ENCODE assay signal across 29 mouse cellular contexts in the genomic region with DNA sequence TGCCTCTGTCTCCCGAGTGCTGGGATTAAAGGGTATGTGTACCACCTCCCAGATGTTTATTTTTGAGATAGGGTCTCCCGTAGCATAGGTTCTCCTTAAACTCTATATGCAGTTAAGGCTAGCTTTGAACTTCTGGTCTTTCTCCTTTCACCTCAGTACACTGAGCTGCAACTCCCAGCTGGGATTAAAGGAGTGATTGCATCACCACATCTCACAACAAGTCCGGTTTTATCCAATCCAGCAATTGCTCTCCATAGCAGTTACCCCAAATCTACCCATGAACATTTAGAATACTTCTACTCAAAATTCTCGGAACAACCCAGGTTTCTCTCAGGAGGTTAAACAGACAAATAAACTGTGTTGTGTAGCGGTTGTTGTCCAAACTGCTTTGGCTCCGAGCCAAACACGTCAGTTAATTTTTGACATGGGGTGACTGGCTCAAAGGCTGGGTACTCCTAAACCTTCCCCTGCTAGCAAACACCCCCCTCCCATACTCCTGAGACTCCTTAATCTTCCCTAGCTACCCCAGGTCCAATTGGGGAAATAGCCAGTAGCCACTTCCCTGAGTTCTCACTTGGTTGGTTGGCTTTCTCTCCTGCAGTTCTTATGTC. TPM values are rescaled to one million over a fixed set of nuclear protein-coding genes. Genes with fewer than 3 reads are reported as not detected.
A peak's percentile ranks its signal among the peaks of the same experiment; 100 is the strongest.
DNase-seq lines count a peak whose midpoint lies in the region; ATAC-seq lines count a peak whose summit lies in the region.
"Had no signal": no experiment of that assay in that cellular context is flagged by ENCODE, and none has a peak within 500 bp of the region (broad histone marks: within the 10 kb centered on the region; RNA-seq: fewer than 3 reads in every experiment).

No protein-coding gene starts in this region.

- no peaks in the 10 kb centered on the region for H3K27me3 ChIP-seq in forebrain, embryonic 10.5 days (ENCODE audit: poor library complexity, severe bottlenecking)
- H3K27me3 ChIP-seq in forebrain, embryonic 14.5 days (replicated peaks; ENCODE audit: control insufficient read depth, insufficient read depth, low read length): no peaks in the 10 kb centered on the region
- no peaks in the 10 kb centered on the region for H3K27me3 ChIP-seq in embryonic facial prominence, embryonic 10.5 days (replicated peaks; ENCODE audit: low read depth, poor library complexity, severe bottlenecking)
- no peaks in the 10 kb centered on the region for H3K27me3 ChIP-seq in kidney, embryonic 15.5 days
- H3K27me3 ChIP-seq: forebrain, embryonic 13.5 days; liver, embryonic 12.5 days; lung, embryonic 15.5 days; neural tube, embryonic 12.5 days had no signal

- ATAC-seq in forebrain, embryonic 14.5 days: no peak
- no peak for ATAC-seq in kidney, embryonic 15.5 days (replicated peaks; ENCODE audit: low FRiP score)
- ATAC-seq: forebrain, embryonic 13.5 days; hindbrain, embryonic 16.5 days; intestine, postnatal 0 days; liver, embryonic 12.5 days had no signal

- H3K4me3 ChIP-seq in forebrain, embryonic 10.5 days: no peak overlapping the region
- no peak overlapping the region for H3K4me3 ChIP-seq in forebrain, embryonic 14.5 days (ENCODE audit: low read depth, low read length)
- no peak overlapping the region for H3K4me3 ChIP-seq in embryonic facial prominence, embryonic 10.5 days
- H3K4me3 ChIP-seq in kidney, embryonic 15.5 days (replicated peaks): no peak overlapping the region
- H3K4me3 ChIP-seq: forebrain, embryonic 13.5 days; liver, embryonic 12.5 days; lung, embryonic 15.5 days; neural tube, embryonic 12.5 days had no signal

- H3K36me3 ChIP-seq in forebrain, embryonic 10.5 days (replicated peaks): no peaks in the 10 kb centered on the region
- H3K36me3 ChIP-seq in forebrain, embryonic 14.5 days (ENCODE audit: control insufficient read depth, insufficient read depth, low read length): no peaks in the 10 kb centered on the region
- H3K36me3 ChIP-seq in embryonic facial prominence, embryonic 10.5 days (replicated peaks): no peaks in the 10 kb centered on the region
- no peaks in the 10 kb centered on the region for H3K36me3 ChIP-seq in kidney, embryonic 15.5 days
- H3K36me3 ChIP-seq: liver, embryonic 12.5 days; lung, embryonic 15.5 days; neural tube, embryonic 12.5 days had no signal

- peak overlapping the region; percentile 78; the same call in 1 of the 2 replicates for H3K27ac ChIP-seq in forebrain, embryonic 10.5 days
- no peak overlapping the region for H3K27ac ChIP-seq in forebrain, embryonic 14.5 days (ENCODE audit: low read depth, low read length)
- 0 out of 2 replicates have a peak overlapping the region, but pooled peaks have one; percentile 6 for H3K27ac ChIP-seq in embryonic facial prominence, embryonic 10.5 days (replicated peaks)
- H3K27ac ChIP-seq in kidney, embryonic 15.5 days: peak overlapping the region; percentile 93
- H3K27ac ChIP-seq: forebrain, embryonic 13.5 days; liver, embryonic 12.5 days; lung, embryonic 15.5 days; neural tube, embryonic 12.5 days had no signal

- intact Hi-C loops in left cerebral cortex, postnatal 10 days (cut with DNase I): no loop called here
- intact Hi-C loops in heart, postnatal 36 days (cut with DNase I): no loop called here

- peaks cover 38% of the 10 kb centered on the region for H3K4me1 ChIP-seq in forebrain, embryonic 10.5 days
- H3K4me1 ChIP-seq in forebrain, embryonic 14.5 days (ENCODE audit: control insufficient read depth, insufficient read depth, low read length): no peaks in the 10 kb centered on the region
- peaks cover 34% of the 10 kb centered on the region for H3K4me1 ChIP-seq in embryonic facial prominence, embryonic 10.5 days
- peaks cover 63% of the 10 kb centered on the region for H3K4me1 ChIP-seq in kidney, embryonic 15.5 days

- DNase-seq in forebrain, embryonic 10.5 days (ENCODE audit: extremely low spot score, low spot score): no peak
- no peak for DNase-seq in forebrain, embryonic 14.5 days (ENCODE audit: low spot score)
- no peak for DNase-seq in embryonic facial prominence, embryonic 10.5 days (ENCODE audit: low spot score)
- peak; percentile 59 to 64 for DNase-seq in kidney, postnatal 4 days
- DNase-seq in left cerebral cortex, postnatal 10 days (ENCODE audit: extremely low spot score in 1 of 2, low spot score in 2 of 2): no peak
- DNase-seq in heart, postnatal 36 days: no peak
- DNase-seq in spleen, adult 18-20 months: no peak
- DNase-seq: adrenal gland, postnatal 10 days; cerebellum, postnatal 25 days; embryo, embryonic 11 days; gastrocnemius, postnatal 14 days; heart, adult 18-20 months; heart, postnatal 4 days; layer of hippocampus, adult 9-11 months; lung, postnatal 4 days; right cerebral cortex, adult 18-20 months; thymus, adult 2 months had no signal

- H3K9ac ChIP-seq in forebrain, embryonic 14.5 days (ENCODE audit: low read length): no peak overlapping the region
- H3K9ac ChIP-seq in kidney, embryonic 15.5 days: no peak overlapping the region
- H3K9ac ChIP-seq: forebrain, embryonic 13.5 days; liver, embryonic 12.5 days; lung, embryonic 15.5 days; neural tube, embryonic 12.5 days had no signal

- no peak overlapping the region for H3K4me2 ChIP-seq in forebrain, embryonic 14.5 days (ENCODE audit: low read length)
- H3K4me2 ChIP-seq in kidney, embryonic 15.5 days: no peak overlapping the region
- H3K4me2 ChIP-seq: forebrain, embryonic 13.5 days; liver, embryonic 12.5 days; lung, embryonic 15.5 days; midbrain, embryonic 11.5 days; neural tube, embryonic 12.5 days had no signal

- WGBS in forebrain, embryonic 10.5 days: 92% methylated on average over 7 of the region's 7 CpGs
- WGBS in forebrain, embryonic 14.5 days: 89% methylated on average over 7 of the region's 7 CpGs
- WGBS in embryonic facial prominence, embryonic 10.5 days: 91% methylated on average over 7 of the region's 7 CpGs
- 79% methylated on average over 7 of the region's 7 CpGs for WGBS in kidney, embryonic 15.5 days

- H3K9me3 ChIP-seq in forebrain, embryonic 10.5 days: no peaks in the 10 kb centered on the region; the same call in 1 of the 2 replicates
- H3K9me3 ChIP-seq in forebrain, embryonic 14.5 days (replicated peaks; ENCODE audit: control insufficient read depth, low read length): no peaks in the 10 kb centered on the region
- H3K9me3 ChIP-seq in embryonic facial prominence, embryonic 10.5 days: no peaks in the 10 kb centered on the region
- no peaks in the 10 kb centered on the region for H3K9me3 ChIP-seq in kidney, embryonic 15.5 days (replicated peaks)
- H3K9me3 ChIP-seq: forebrain, embryonic 13.5 days; liver, embryonic 12.5 days; lung, embryonic 15.5 days; neural tube, embryonic 12.5 days had no signal

RNA-seq across cellular contexts. Expression of gene Terf2, which starts 25.4 kb away (rescaled TPM):
- polyA plus RNA-seq in forebrain, embryonic 10.5 days (2016; fragmentation: Nextera tagmentation; extraction: Ambion mirVana): 17.0 and 19.6 TPM in 2 replicates
- polyA plus RNA-seq in forebrain, embryonic 14.5 days (2014; fragmentation: Nextera tagmentation; extraction: Ambion mirVana): 19.2 and 19.9 TPM in 2 replicates
- 18.5 and 20.5 TPM in 2 replicates for polyA plus RNA-seq in embryonic facial prominence, embryonic 10.5 days (2016; fragmentation: Nextera tagmentation; extraction: Ambion mirVana)
- 17.5 and 18.2 TPM in 2 replicates for polyA plus RNA-seq in kidney, embryonic 15.5 days (2015; fragmentation: Nextera tagmentation; extraction: Ambion mirVana)
- total RNA-seq in left cerebral cortex, postnatal 10 days (2021): 10 to 100 TPM; 38.2 to 39.6 TPM
- total RNA-seq in heart, postnatal 36 days (2021): 10 to 100 TPM; 11.5 to 13.9 TPM

RNA-seq across cellular contexts. Expression of gene Cyb5b, which starts 28.7 kb away (rescaled TPM):
- polyA plus RNA-seq in forebrain, embryonic 10.5 days (2016; fragmentation: Nextera tagmentation; extraction: Ambion mirVana): 169 and 173 TPM in 2 replicates
- 108 and 118 TPM in 2 replicates for polyA plus RNA-seq in forebrain, embryonic 14.5 days (2014; fragmentation: Nextera tagmentation; extraction: Ambion mirVana)
- polyA plus RNA-seq in embryonic facial prominence, embryonic 10.5 days (2016; fragmentation: Nextera tagmentation; extraction: Ambion mirVana): 138 and 149 TPM in 2 replicates
- polyA plus RNA-seq in kidney, embryonic 15.5 days (2015; fragmentation: Nextera tagmentation; extraction: Ambion mirVana): 131 and 133 TPM in 2 replicates
- 10 to 100 TPM; 92.2 to 95.1 TPM for total RNA-seq in left cerebral cortex, postnatal 10 days (2021)
- total RNA-seq in heart, postnatal 36 days (2021): 10 to 100 TPM; 29.4 to 43.2 TPM

RNA-seq across cellular contexts. Expression of gene Tmed6, which starts 56.3 kb away (rescaled TPM):
- polyA plus RNA-seq in forebrain, embryonic 10.5 days (2016; fragmentation: Nextera tagmentation; extraction: Ambion mirVana): not detected in 2 replicates
- not detected in 2 replicates for polyA plus RNA-seq in forebrain, embryonic 14.5 days (2014; fragmentation: Nextera tagmentation; extraction: Ambion mirVana)
- polyA plus RNA-seq in embryonic facial prominence, embryonic 10.5 days (2016; fragmentation: Nextera tagmentation; extraction: Ambion mirVana): not detected in 2 replicates
- 23.2 and 23.8 TPM in 2 replicates for polyA plus RNA-seq in kidney, embryonic 15.5 days (2015; fragmentation: Nextera tagmentation; extraction: Ambion mirVana)
- total RNA-seq in left cerebral cortex, postnatal 10 days (2021): not detected
- total RNA-seq in heart, postnatal 36 days (2021): not detected
- total RNA-seq: adrenal gland, postnatal 10 days; gastrocnemius, postnatal 14 days; heart, adult 18-20 months; heart, postnatal 4 days; left cerebral cortex, adult 8-10 months; monocyte, adult 5-6 weeks had no signal
- polyA plus RNA-seq: forebrain, embryonic 13.5 days; heart, embryonic 14.5 days; hindbrain, embryonic 16.5 days; limb, embryonic 11.5 days; midbrain, embryonic 11.5 days; neural tube, embryonic 12.5 days had no signal

Comparison
In these comparisons a context has a peak if more than half of its experiments do, and no peak if none do; other contexts are left out.
1. DNase-seq: peak in kidney, postnatal 4 days (2 of 2); none in forebrain, embryonic 10.5 days (single experiment), forebrain, embryonic 14.5 days (single experiment), embryonic facial prominence, embryonic 10.5 days (single experiment), left cerebral cortex, postnatal 10 days (0 of 2), heart, postnatal 36 days (0 of 2) and spleen, adult 18-20 months (0 of 2).
2. RNA of gene Tmed6, which starts 56.3 kb away (polyA plus RNA-seq): 23.2 to 23.8 TPM in kidney, embryonic 15.5 days; not detected in forebrain, embryonic 10.5 days, not detected in forebrain, embryonic 14.5 days and not detected in embryonic facial prominence, embryonic 10.5 days; every median in the first group is over 10 times any median in the second.